Mouse (Mus musculus): ENCODE data around the gene Acvr2b.

- TF ChIP-seq EP300 (IDR thresholded peaks at IDR 0.05; ENCODE audit: low read depth): no peak
- TF ChIP-seq CTCF (IDR thresholded peaks at IDR 0.05; ENCODE audit: low read depth): peak; percentile 97
Measured at GRCm38 (mm10) chr9:119430311-119430710, 28.4 kb downstream of the Acvr2b start.

All from heart, postnatal 0 days (tissue).